Mouse (Mus musculus) adrenal gland, adult 18-20 months (tissue): Measurements from ENCODE around the gene Sox5. TPM values are rescaled to one million over a fixed set of nuclear protein-coding genes. Genes with fewer than 3 reads are reported as not detected.

Experiments used
- DNase-seq, 2 experiments: peaks; one replicate each; pipeline ENCODE4 v3.0.0; 2021 to 2022; ENCODE audit warnings: low spot score in 2 of 2
- total RNA-seq, 2 experiments: library from RNA; stranded (reverse); gene quantifications; 1 replicate in 1 of 2; 2 replicates in 1 of 2; pipeline ENCODE4 v1.2.3; 2021

Gene Sox5
- total RNA-seq, 2 experiments from 2014 or later: 10.9 to 16.5 TPM

GRCm38 (mm10) chr6:144498177-144498576, 283.6 kb downstream of the Sox5 start:
- DNase-seq: no peak

- DNase-seq: no peak
These were observed 289.9 kb downstream of the Sox5 start for GRCm38 (mm10) chr6:144491761-144492415.

- DNase-seq: no peak
These were observed 290.9 kb downstream of the Sox5 start for GRCm38 (mm10) chr6:144490896-144491295.

- DNase-seq: no peak
These were observed 296.2 kb downstream of the Sox5 start for GRCm38 (mm10) chr6:144485578-144485977.

- DNase-seq: no peak
These were observed 298.6 kb downstream of the Sox5 start for GRCm38 (mm10) chr6:144483166-144483565.

- no peak for DNase-seq
These were observed 300.9 kb downstream of the Sox5 start for GRCm38 (mm10) chr6:144480648-144481528.

GRCm38 (mm10) chr6:144479861-144480260, 301.9 kb downstream of the Sox5 start:
- no peak for DNase-seq

- DNase-seq: no peak
These were observed 304.3 kb downstream of the Sox5 start for GRCm38 (mm10) chr6:144477287-144478064.

- no peak for DNase-seq
These were observed 308.3 kb downstream of the Sox5 start for GRCm38 (mm10) chr6:144473437-144473836.

GRCm38 (mm10) chr6:144472089-144472900, 309.5 kb downstream of the Sox5 start:
- no peak for DNase-seq

- DNase-seq: no peak
These were observed 315.1 kb downstream of the Sox5 start for GRCm38 (mm10) chr6:144466711-144467110.

- no peak for DNase-seq
These were observed 318.1 kb downstream of the Sox5 start for GRCm38 (mm10) chr6:144463691-144464090.

GRCm38 (mm10) chr6:144463274-144463673, 318.5 kb downstream of the Sox5 start:
- DNase-seq: no peak

- no peak for DNase-seq
These were observed 322.3 kb downstream of the Sox5 start for GRCm38 (mm10) chr6:144459486-144459885.

- DNase-seq: no peak
These were observed 324.3 kb downstream of the Sox5 start for GRCm38 (mm10) chr6:144457500-144457899.

GRCm38 (mm10) chr6:144454291-144455276, 327.2 kb downstream of the Sox5 start:
- DNase-seq: no peak

- DNase-seq: no peak
These were observed 328.2 kb downstream of the Sox5 start for GRCm38 (mm10) chr6:144453605-144454004.

GRCm38 (mm10) chr6:144453147-144453546, 328.6 kb downstream of the Sox5 start:
- no peak for DNase-seq

GRCm38 (mm10) chr6:144452200-144452977, 329.4 kb downstream of the Sox5 start:
- no peak for DNase-seq
